Mouse (Mus musculus) forebrain, embryonic 13.5 days (tissue): Measurements from ENCODE around the gene Gm12394. TPM values are rescaled to one million over a fixed set of nuclear protein-coding genes. Genes with fewer than 3 reads are reported as not detected.
"Not testable (repeated sequence)": the region's sequence is repeated elsewhere in the genome, so short reads cannot be mapped to it uniquely, and the experiment has no call there.

Experiments
- ATAC-seq: fragments of 200-750 bp; cut with Nextera tagmentation; 2 replicates; pipeline ENCODE4 v1.8.0; 2017
- H3K27ac ChIP-seq: fragments of 300-500 bp; sonication (generic); 2 replicates; pipeline ENCODE4 v1.5.1; 2015; ENCODE audit warnings: inconsistent platforms, mild to moderate bottlenecking, moderate library complexity
- H3K27me3 ChIP-seq: fragments of 300-500 bp; sonication (generic); 2 replicates; pipeline ENCODE4 v1.6.1; 2015; ENCODE audit warnings: mild to moderate bottlenecking, inconsistent platforms
- H3K36me3 ChIP-seq: fragments of 300-500 bp; sonication (generic); 2 replicates; pipeline ENCODE4 v1.6.1; 2015; ENCODE audit warnings: mild to moderate bottlenecking, inconsistent platforms; ENCODE audit not compliant: poor library complexity, severe bottlenecking
- H3K4me1 ChIP-seq: fragments of 300-500 bp; sonication (generic); 2 replicates; pipeline ENCODE4 v1.6.1; 2015; ENCODE audit warnings: inconsistent platforms
- H3K4me2 ChIP-seq: fragments of 300-500 bp; sonication (generic); 2 replicates; pipeline ENCODE4 v1.6.1; 2015; ENCODE audit warnings: inconsistent platforms, mild to moderate bottlenecking, moderate library complexity
- H3K4me3 ChIP-seq: fragments of 300-500 bp; sonication (generic); 2 replicates; pipeline ENCODE4 v1.5.1; 2015; ENCODE audit warnings: mild to moderate bottlenecking, inconsistent platforms
- H3K9ac ChIP-seq: fragments of 300-500 bp; sonication (generic); 2 replicates; pipeline ENCODE4 v1.6.1; 2015; ENCODE audit warnings: mild to moderate bottlenecking, inconsistent platforms
- H3K9me3 ChIP-seq: fragments of 300-500 bp; sonication (generic); replicated peaks from 2 replicates; pipeline ENCODE4 v1.6.1; 2016; ENCODE audit warnings: inconsistent platforms
- WGBS: fragments of 180-500 bp; shearing (Covaris S2); methylation state at CpG from one replicate; pipeline ENCODE4 v1.1.7; 2015; 5-methylcytosine and 5-hydroxymethylcytosine counted together
- polyA plus RNA-seq: library from polyadenylated mRNA; unstranded; fragments of >200 nt; fragmentation: Nextera tagmentation; extraction: Ambion mirVana; gene quantifications from 2 replicates; pipeline ENCODE4 v1.2.1, GENCODE M21; 2015

Gm12394 gene
- 0.48 and 0.54 TPM in 2 replicates for polyA plus RNA-seq

GRCm38 (mm10) chr4:42856671-42857070 lies at the start of gene Gm12394:
Gene Gm12394, minus strand, starts transcription at chr4:42856771.
- H3K27ac ChIP-seq: not testable (repeated sequence)
- 80% methylated on average over 1 of the region's 1 CpGs for WGBS

GRCm38 (mm10) chr4:42904966-42905365 lies 48.4 kb upstream of the Gm12394 start:
- Histone ChIP-seq H3K4me3 (no peak overlapping the region), H3K27ac (no peak overlapping the region), H3K4me1 (no peaks in the 10 kb centered on the region), H3K27me3 (no peaks in the 10 kb centered on the region), H3K4me2 (no peak overlapping the region), H3K9me3 (no peaks in the 10 kb centered on the region), H3K9ac (no peak overlapping the region), H3K36me3 (no peaks in the 10 kb centered on the region)
- no peak for ATAC-seq
- 39% methylated on average over 6 of the region's 6 CpGs for WGBS

More at GRCm38 (mm10) chr4:42856671-42857070, at the start of gene Gm12394:
- H3K9me3 ChIP-seq, ATAC-seq, H3K27me3 ChIP-seq, H3K36me3 ChIP-seq, H3K9ac ChIP-seq, H3K4me2 ChIP-seq, H3K4me1 ChIP-seq, H3K4me3 ChIP-seq: not testable (repeated sequence)

- Histone ChIP-seq H3K36me3 (no peaks in the 10 kb centered on the region), H3K9ac (no peak overlapping the region), H3K4me3 (no peak overlapping the region), H3K27ac (no peak overlapping the region), H3K9me3 (no peaks in the 10 kb centered on the region), H3K27me3 (no peaks in the 10 kb centered on the region), H3K4me2 (no peak overlapping the region), H3K4me1 (no peaks in the 10 kb centered on the region)
- no peak for ATAC-seq
- WGBS: 71% methylated on average over 3 of the region's 3 CpGs
Measured at GRCm38 (mm10) chr4:42904523-42904922, 48.0 kb upstream of the Gm12394 start.

GRCm38 (mm10) chr4:42903942-42904341 lies 47.4 kb upstream of the Gm12394 start:
- no peaks in the 10 kb centered on the region for H3K27me3 ChIP-seq
- 91% methylated on average over 1 of the region's 1 CpGs for WGBS
- H3K4me2 ChIP-seq: no peak overlapping the region
- H3K27ac ChIP-seq: no peak overlapping the region
- H3K9ac ChIP-seq: no peak overlapping the region
- ATAC-seq: no peak
- no peaks in the 10 kb centered on the region for H3K9me3 ChIP-seq
- no peak overlapping the region for H3K4me3 ChIP-seq
- H3K36me3 ChIP-seq: no peaks in the 10 kb centered on the region
- H3K4me1 ChIP-seq: no peaks in the 10 kb centered on the region

- 93% methylated on average over 5 of the region's 5 CpGs for WGBS
- H3K27me3 ChIP-seq: peaks cover 5% of the 10 kb centered on the region; the same call in 1 of the 2 replicates
- H3K9me3 ChIP-seq: no peaks in the 10 kb centered on the region
Measured at GRCm38 (mm10) chr4:42902730-42903129, 46.2 kb upstream of the Gm12394 start.

GRCm38 (mm10) chr4:42902174-42902573 lies 45.6 kb upstream of the Gm12394 start:
- Histone ChIP-seq H3K36me3 (no peaks in the 10 kb centered on the region), H3K27ac (no peak overlapping the region), H3K9me3 (no peaks in the 10 kb centered on the region), H3K4me3 (no peak overlapping the region), H3K9ac (no peak overlapping the region), H3K27me3 (peaks cover 5% of the 10 kb centered on the region; the same call in 1 of the 2 replicates), H3K4me2 (no peak overlapping the region), H3K4me1 (no peaks in the 10 kb centered on the region)
- no peak for ATAC-seq
- WGBS: 70% methylated on average over 9 of the region's 9 CpGs

More at GRCm38 (mm10) chr4:42902730-42903129, 46.2 kb upstream of the Gm12394 start:
- H3K4me3 ChIP-seq: no peak overlapping the region
- H3K9ac ChIP-seq: no peak overlapping the region
- no peak overlapping the region for H3K27ac ChIP-seq
- no peaks in the 10 kb centered on the region for H3K36me3 ChIP-seq
- H3K4me1 ChIP-seq: no peaks in the 10 kb centered on the region
- H3K4me2 ChIP-seq: no peak overlapping the region
- no peak for ATAC-seq

GRCm38 (mm10) chr4:42900878-42901277 lies 44.3 kb upstream of the Gm12394 start:
- H3K4me3 ChIP-seq: no peak overlapping the region
- no peak overlapping the region for H3K9ac ChIP-seq
- no peak for ATAC-seq
- H3K9me3 ChIP-seq: no peaks in the 10 kb centered on the region
- no peak overlapping the region for H3K4me2 ChIP-seq
- H3K27me3 ChIP-seq: peaks cover 5% of the 10 kb centered on the region; the same call in 1 of the 2 replicates
- H3K36me3 ChIP-seq: no peaks in the 10 kb centered on the region
- 71% methylated on average over 5 of the region's 5 CpGs for WGBS
- H3K27ac ChIP-seq: no peak overlapping the region
- H3K4me1 ChIP-seq: no peaks in the 10 kb centered on the region

GRCm38 (mm10) chr4:42898914-42899313 lies 42.3 kb upstream of the Gm12394 start:
- Histone ChIP-seq H3K4me1 (peaks cover 10% of the 10 kb centered on the region; the same call in 1 of the 2 replicates), H3K9me3 (no peaks in the 10 kb centered on the region), H3K27ac (no peak overlapping the region), H3K4me2 (no peak overlapping the region), H3K36me3 (no peaks in the 10 kb centered on the region), H3K9ac (no peak overlapping the region), H3K4me3 (no peak overlapping the region), H3K27me3 (peaks cover 5% of the 10 kb centered on the region; the same call in 1 of the 2 replicates)
- 27% methylated on average over 3 of the region's 3 CpGs for WGBS
- no peak for ATAC-seq

- H3K36me3 ChIP-seq: no peaks in the 10 kb centered on the region
- no peak overlapping the region; the same call in 1 of the 2 replicates for H3K9ac ChIP-seq
- no peaks in the 10 kb centered on the region for H3K9me3 ChIP-seq
- H3K4me2 ChIP-seq: no peak overlapping the region
- peaks cover 10% of the 10 kb centered on the region; the same call in 1 of the 2 replicates for H3K4me1 ChIP-seq
- H3K27me3 ChIP-seq: peaks cover 9% of the 10 kb centered on the region; the same call in 1 of the 2 replicates
- ATAC-seq: peak; percentile 61
- no peak overlapping the region for H3K4me3 ChIP-seq
- WGBS: 28% methylated on average over 7 of the region's 7 CpGs
- no peak overlapping the region for H3K27ac ChIP-seq
Measured at GRCm38 (mm10) chr4:42895118-42895517, 38.5 kb upstream of the Gm12394 start.

GRCm38 (mm10) chr4:42891176-42891575 lies 34.6 kb upstream of the Gm12394 start:
- 66% methylated on average over 7 of the region's 7 CpGs for WGBS
- ATAC-seq: no peak
- peaks cover 10% of the 10 kb centered on the region; the same call in 1 of the 2 replicates for H3K4me1 ChIP-seq
- H3K9me3 ChIP-seq: no peaks in the 10 kb centered on the region
- H3K27ac ChIP-seq: no peak overlapping the region
- no peak overlapping the region for H3K4me2 ChIP-seq
- H3K4me3 ChIP-seq: no peak overlapping the region
- peaks cover 5% of the 10 kb centered on the region; the same call in 1 of the 2 replicates for H3K27me3 ChIP-seq
- H3K9ac ChIP-seq: no peak overlapping the region
- H3K36me3 ChIP-seq: no peaks in the 10 kb centered on the region

GRCm38 (mm10) chr4:42888806-42889205 lies 32.2 kb upstream of the Gm12394 start:
- Histone ChIP-seq H3K4me2 (no peak overlapping the region), H3K27me3 (peaks cover 5% of the 10 kb centered on the region; the same call in 1 of the 2 replicates), H3K36me3 (no peaks in the 10 kb centered on the region), H3K9ac (no peak overlapping the region), H3K4me3 (no peak overlapping the region), H3K9me3 (no peaks in the 10 kb centered on the region), H3K27ac (no peak overlapping the region), H3K4me1 (no peaks in the 10 kb centered on the region)
- WGBS: 94% methylated on average over 6 of the region's 6 CpGs
- ATAC-seq: no peak

- WGBS: 90% methylated on average over 6 of the region's 6 CpGs
- H3K36me3 ChIP-seq: no peaks in the 10 kb centered on the region
- no peak for ATAC-seq
Measured at GRCm38 (mm10) chr4:42886926-42887325, 30.4 kb upstream of the Gm12394 start.

GRCm38 (mm10) chr4:42880677-42880948 lies 24.0 kb upstream of the Gm12394 start:
- 36% methylated on average over 1 of the region's 1 CpGs for WGBS
- H3K4me2 ChIP-seq: no peak overlapping the region
- H3K36me3 ChIP-seq: no peaks in the 10 kb centered on the region
- H3K4me1 ChIP-seq: no peaks in the 10 kb centered on the region
- no peaks in the 10 kb centered on the region for H3K27me3 ChIP-seq
- H3K4me3 ChIP-seq: no peak overlapping the region
- no peak for ATAC-seq
- H3K9ac ChIP-seq: no peak overlapping the region
- no peaks in the 10 kb centered on the region for H3K9me3 ChIP-seq
- no peak overlapping the region for H3K27ac ChIP-seq

More at GRCm38 (mm10) chr4:42886926-42887325, 30.4 kb upstream of the Gm12394 start:
- no peaks in the 10 kb centered on the region for H3K9me3 ChIP-seq
- H3K9ac ChIP-seq: no peak overlapping the region
- no peak overlapping the region for H3K27ac ChIP-seq
- no peak overlapping the region for H3K4me2 ChIP-seq
- no peak overlapping the region for H3K4me3 ChIP-seq
- no peaks in the 10 kb centered on the region; the same call in 1 of the 2 replicates for H3K27me3 ChIP-seq
- no peaks in the 10 kb centered on the region for H3K4me1 ChIP-seq
